Mouse (Mus musculus) layer of hippocampus, adult 11-12 months (tissue): ENCODE data around the gene Nipal4.

Experiments
- DNase-seq: peaks from one replicate; pipeline ENCODE4 v3.0.0; 2022; ENCODE audit warnings: low spot score

The Nipal4 gene

GRCm38 (mm10) chr11:46115011-46115410 lies 51.3 kb downstream of the Nipal4 start:
- no peak for DNase-seq

GRCm38 (mm10) chr11:46114221-46114620 lies 52.1 kb downstream of the Nipal4 start:
- DNase-seq: no peak

- DNase-seq: no peak
Observed at GRCm38 (mm10) chr11:46113211-46113610, 53.1 kb downstream of the Nipal4 start.

- DNase-seq: no peak
Observed at GRCm38 (mm10) chr11:46110945-46111287, 55.4 kb downstream of the Nipal4 start.

- no peak for DNase-seq
Observed at GRCm38 (mm10) chr11:46110156-46110944, 56.0 kb downstream of the Nipal4 start.

- DNase-seq: no peak
Observed at GRCm38 (mm10) chr11:46109206-46109605, 57.1 kb downstream of the Nipal4 start.

- DNase-seq: no peak
Observed at GRCm38 (mm10) chr11:46107046-46107445, 59.3 kb downstream of the Nipal4 start.

GRCm38 (mm10) chr11:46102107-46102506 lies 64.2 kb downstream of the Nipal4 start:
- no peak for DNase-seq
